Mouse (Mus musculus) MEL-GATA-1-ER (cell line): ENCODE measurements around the gene Kirrel3.

Source experiments
- DNase-seq: peaks from one replicate; pipeline ENCODE4 v3.0.0-alpha.2; 2012; ENCODE audit warnings: low read depth; ENCODE audit errors: extremely low read depth

The Kirrel3 gene

GRCm38 (mm10) chr9:34485759-34486431 lies at the start of gene Kirrel3:
TSS of gene Kirrel3 (plus strand) at chr9:34485894.
- DNase-seq = no peak

- no peak for DNase-seq
Measured at GRCm38 (mm10) chr9:34440721-34441120, 45.0 kb upstream of the Kirrel3 start.

GRCm38 (mm10) chr9:34443950-34444349 lies 41.7 kb upstream of the Kirrel3 start:
- no peak for DNase-seq

- no peak for DNase-seq
Measured at GRCm38 (mm10) chr9:34446497-34447350, 39.0 kb upstream of the Kirrel3 start.

- DNase-seq = no peak
Measured at GRCm38 (mm10) chr9:34447736-34448135, 38.0 kb upstream of the Kirrel3 start.

- no peak for DNase-seq
Measured at GRCm38 (mm10) chr9:34448467-34448866, 37.2 kb upstream of the Kirrel3 start.

GRCm38 (mm10) chr9:34458189-34458588 lies 27.5 kb upstream of the Kirrel3 start:
- no peak for DNase-seq

GRCm38 (mm10) chr9:34459968-34460367 lies 25.7 kb upstream of the Kirrel3 start:
- no peak for DNase-seq

- DNase-seq = no peak
Measured at GRCm38 (mm10) chr9:34463666-34464065, 22.0 kb upstream of the Kirrel3 start.

GRCm38 (mm10) chr9:34466058-34466457 lies 19.6 kb upstream of the Kirrel3 start:
- no peak for DNase-seq

GRCm38 (mm10) chr9:34469180-34469579 lies 16.5 kb upstream of the Kirrel3 start:
- no peak for DNase-seq

- no peak for DNase-seq
Measured at GRCm38 (mm10) chr9:34476206-34476605, 9.5 kb upstream of the Kirrel3 start.

- no peak for DNase-seq
Measured at GRCm38 (mm10) chr9:34478494-34478893, 7.2 kb upstream of the Kirrel3 start.

- no peak for DNase-seq
Measured at GRCm38 (mm10) chr9:34483236-34483635, 2.5 kb upstream of the Kirrel3 start.

GRCm38 (mm10) chr9:34484665-34485064 lies 1.0 kb upstream of the Kirrel3 start:
- no peak for DNase-seq

GRCm38 (mm10) chr9:34488267-34488666 lies 2.6 kb downstream of the Kirrel3 start:
- no peak for DNase-seq

- no peak for DNase-seq
Measured at GRCm38 (mm10) chr9:34488700-34489315, 3.1 kb downstream of the Kirrel3 start.

GRCm38 (mm10) chr9:34489316-34489710 lies 3.6 kb downstream of the Kirrel3 start:
- no peak for DNase-seq

GRCm38 (mm10) chr9:34489760-34490159 lies 4.1 kb downstream of the Kirrel3 start:
- no peak for DNase-seq

GRCm38 (mm10) chr9:34492121-34492520 lies 6.4 kb downstream of the Kirrel3 start:
- DNase-seq = no peak

GRCm38 (mm10) chr9:34493571-34493970 lies 7.9 kb downstream of the Kirrel3 start:
- no peak for DNase-seq

GRCm38 (mm10) chr9:34498126-34498525 lies 12.4 kb downstream of the Kirrel3 start:
- DNase-seq = no peak
